Mouse (Mus musculus) heart, postnatal 14 days (tissue): ENCODE measurements around the gene Gm3233. TPM values are rescaled to one million over a fixed set of nuclear protein-coding genes. Genes with fewer than 3 reads are reported as not detected.
"Not testable (repeated sequence)": the region's sequence is repeated elsewhere in the genome, so short reads cannot be mapped to it uniquely, and the experiment has no call there.

Experiments used
- DNase-seq, 2 experiments: peaks; one replicate each; pipeline ENCODE4 v3.0.0; 2021 to 2022
- intact Hi-C: fragments of 180-260 bp; cut with DNase I; formaldehyde crosslinking; loops from one replicate; pipeline ENCODE4 v1.15.1; 2025
- total RNA-seq, 2 experiments: library from RNA; stranded (reverse); gene quantifications; 2 replicates each; pipeline ENCODE4 v1.2.3; 2021

Gene Gm3233
- total RNA-seq, 2 experiments from 2014 or later = not detected

DNA sequence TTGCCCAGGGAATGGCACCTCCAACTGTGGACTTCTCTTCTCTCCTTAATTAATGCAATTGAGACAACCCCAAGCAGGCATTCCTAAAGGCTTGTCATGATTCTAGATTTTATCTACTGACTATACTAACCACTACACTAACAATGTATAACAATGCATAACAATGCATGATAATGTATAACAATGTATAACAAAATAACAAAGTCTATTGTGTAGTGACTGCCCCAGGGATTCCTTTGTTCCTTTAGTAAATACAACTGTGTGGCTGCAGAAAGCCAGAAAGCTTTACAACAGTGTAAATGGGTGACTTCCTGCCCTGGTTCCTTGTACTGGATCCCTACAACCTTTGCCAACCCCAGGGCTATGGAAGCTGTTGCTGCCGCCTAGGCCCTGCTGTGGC is 23.6 kb downstream of the Gm3233 start:
- intact Hi-C loops = no loop called here
- DNase-seq = no peak

- DNase-seq = peak in 1 of 2 experiments; percentile 10
Measured at GRCm38 (mm10) chr10:77729241-77729640, 30.2 kb downstream of the Gm3233 start.

DNA sequence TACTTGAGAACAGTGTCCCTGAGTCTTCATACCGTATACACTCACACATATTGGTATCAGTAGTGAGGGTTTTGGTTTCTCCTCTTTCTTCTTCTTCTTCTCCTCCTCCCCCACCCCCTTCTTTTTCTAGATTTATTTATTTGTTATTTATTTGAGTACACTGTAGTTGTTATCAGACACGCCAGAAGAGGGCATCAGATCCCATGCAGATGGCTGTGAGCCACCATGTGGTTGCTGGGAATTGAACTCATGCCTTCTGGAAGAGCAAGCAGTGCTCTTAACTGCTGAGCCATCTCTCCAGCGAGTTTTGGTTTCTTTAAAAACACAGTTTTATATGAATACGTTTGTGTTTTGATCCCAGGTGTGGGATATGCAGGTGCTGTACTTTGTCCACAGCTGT is 31.2 kb downstream of the Gm3233 start:
- DNase-seq = no peak
- intact Hi-C loops = loop anchor here (5.0 kb wide), 2 partner anchors 96 to 154 kb away; no protein-coding TSS in a partner anchor

More at GRCm38 (mm10) chr10:77729241-77729640, 30.2 kb downstream of the Gm3233 start:
- intact Hi-C loops = loop anchor here (5.0 kb wide), 2 partner anchors 97 to 153 kb away; no protein-coding TSS in a partner anchor

DNA sequence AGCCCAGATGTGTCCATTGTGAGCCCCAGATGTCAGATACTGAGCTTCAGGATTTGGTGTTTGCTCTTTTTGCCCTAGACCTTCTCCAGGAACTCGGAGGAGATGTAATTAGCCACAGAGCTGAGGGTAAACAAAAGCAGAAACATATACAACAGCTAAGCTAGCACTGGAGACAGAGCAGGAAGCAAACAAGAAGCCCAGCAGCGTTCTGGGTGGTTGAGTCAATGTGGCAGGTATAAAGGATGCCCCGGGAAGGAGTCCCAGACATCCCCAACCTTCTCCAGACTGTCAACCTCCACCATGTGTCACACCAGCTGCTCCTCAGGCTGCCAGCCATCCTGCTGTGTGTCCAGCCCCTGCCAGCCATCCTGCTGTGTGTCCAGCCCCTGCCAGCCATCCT is 33.3 kb downstream of the Gm3233 start, which contains the start of gene Gm10100:
TSS of gene Gm10100 (plus strand) at position 301 of the 400 bp plus-strand sequence.
- no peak for DNase-seq
- intact Hi-C loops = loop anchor here (5.0 kb wide), 2 partner anchors 94 to 156 kb away; no protein-coding TSS in a partner anchor

DNA sequence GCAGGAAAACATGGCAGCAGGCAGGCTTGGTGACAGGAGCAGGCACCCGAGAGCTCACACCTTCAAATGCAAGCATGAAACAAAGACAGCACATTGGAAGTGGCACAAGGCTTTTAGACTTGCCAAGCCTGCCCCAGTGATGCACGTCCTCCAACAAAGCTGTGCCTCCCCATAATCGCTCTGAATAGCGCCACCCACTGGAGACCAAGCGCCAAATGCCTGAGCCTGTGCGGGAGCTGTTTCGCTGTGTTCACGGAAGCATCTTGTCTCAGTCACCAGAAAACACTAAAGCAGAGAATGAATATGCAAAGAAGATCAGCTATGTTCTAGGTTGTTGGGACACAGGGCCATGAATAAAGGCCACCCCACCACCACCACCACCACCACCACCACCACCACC is 34.6 kb downstream of the Gm3233 start:
- no peak for DNase-seq
- intact Hi-C loops = loop anchor here (5.0 kb wide), 2 partner anchors 93 to 157 kb away; no protein-coding TSS in a partner anchor

- DNase-seq, intact Hi-C loops: not testable (repeated sequence)
Measured at GRCm38 (mm10) chr10:77720299-77720698, 39.2 kb downstream of the Gm3233 start, which contains the start of gene Krtap12-1. TSS of gene Krtap12-1 (plus strand) at chr10:77720599.

- intact Hi-C loops = no loop called here
- DNase-seq = no peak
Measured at GRCm38 (mm10) chr10:77715507-77715906, 44.0 kb downstream of the Gm3233 start, which contains the start of gene Gm10142. TSS of gene Gm10142 (plus strand) at chr10:77715807.

DNA sequence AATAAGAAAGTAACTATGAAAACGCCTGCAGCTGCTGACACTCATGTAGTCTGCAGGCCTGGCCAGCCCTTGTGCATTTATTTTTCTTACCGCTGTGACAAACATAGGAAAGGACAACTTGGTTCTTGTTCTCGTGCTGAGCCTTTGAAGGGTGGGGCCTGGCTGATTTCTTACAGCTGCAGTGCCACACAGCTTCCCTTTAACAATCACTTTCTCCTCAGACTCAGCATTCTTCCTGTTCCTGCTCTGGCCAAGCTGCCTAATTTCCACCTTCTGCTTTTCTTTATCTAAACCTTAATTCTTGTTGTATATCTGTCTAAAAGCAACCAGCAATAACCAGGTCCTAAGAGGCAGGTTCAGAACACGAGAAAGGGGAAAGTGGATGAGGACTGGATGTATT is 45.7 kb downstream of the Gm3233 start:
- intact Hi-C loops = no loop called here
- no peak for DNase-seq

- DNase-seq = not testable (repeated sequence)
Measured at GRCm38 (mm10) chr10:77711157-77711556, 48.3 kb downstream of the Gm3233 start, which contains the start of gene Gm10024. TSS of gene Gm10024 (plus strand) at chr10:77711457.

GRCm38 (mm10) chr10:77709831-77710230 is 49.7 kb downstream of the Gm3233 start:
- intact Hi-C loops = loop anchor here (10.0 kb wide), 1 partner anchor 165 kb away; no protein-coding TSS in a partner anchor
- no peak for DNase-seq

More at GRCm38 (mm10) chr10:77711157-77711556, 48.3 kb downstream of the Gm3233 start, which contains the start of gene Gm10024:
- intact Hi-C loops = not testable (repeated sequence)

Other genes with a start within 250 kb of the Gm3233 start
- gene Fam207a, start 243.9 kb downstream of the Gm3233 start, total RNA-seq = 1 to 10 TPM; 9.6 TPM
- 1 to 10 TPM; 5.4 to 9.0 TPM for gene Itgb2, start 229.4 kb downstream of the Gm3233 start, total RNA-seq
- gene Pttg1ip, start 178.0 kb downstream of the Gm3233 start, total RNA-seq = 100 to 1,000 TPM; 128 to 132 TPM
- 10 to 100 TPM; 53.7 to 61.6 TPM for gene Sumo3, start 153.6 kb downstream of the Gm3233 start, total RNA-seq
- 10 to 100 TPM in 1 of 2 experiments, 1 to 10 TPM in 1; 7.6 to 12.7 TPM for gene Gm49325, start 153.5 kb downstream of the Gm3233 start, total RNA-seq
- 10 to 100 TPM; 59.2 to 60.6 TPM for gene Ube2g2, start 137.4 kb downstream of the Gm3233 start, total RNA-seq
- under 1 TPM in 1 of 2 experiments, not detected in 1; 0.17 TPM for gene Tspear, start 73.1 kb downstream of the Gm3233 start, total RNA-seq
- gene Gm19402, start 68.9 kb downstream of the Gm3233 start, total RNA-seq = not detected
- gene Gm9508, start 62.4 kb downstream of the Gm3233 start, total RNA-seq = not detected
- not detected for gene Gm10272, start 53.1 kb downstream of the Gm3233 start, total RNA-seq
- not detected for gene Gm10024, start 48.2 kb downstream of the Gm3233 start, total RNA-seq
- not detected for gene Gm10142, start 43.9 kb downstream of the Gm3233 start, total RNA-seq
- not detected for gene Krtap12-1, start 39.1 kb downstream of the Gm3233 start, total RNA-seq
- gene Gm10100, start 33.2 kb downstream of the Gm3233 start, total RNA-seq = not detected
- gene Gm18596, start 17.0 kb downstream of the Gm3233 start, total RNA-seq = not detected
- gene Gm9736, start 8.3 kb downstream of the Gm3233 start, total RNA-seq = not detected
- not detected for gene Gm3238, start 11.6 kb upstream of the Gm3233 start, total RNA-seq
- not detected for gene Gm7138, start 17.3 kb upstream of the Gm3233 start, total RNA-seq
- not detected for gene Gm3250, start 22.9 kb upstream of the Gm3233 start, total RNA-seq
- not detected for gene Gm7137, start 28.5 kb upstream of the Gm3233 start, total RNA-seq
- not detected for gene Gm9639, start 35.4 kb upstream of the Gm3233 start, total RNA-seq
- gene Gm19668, start 39.5 kb upstream of the Gm3233 start, total RNA-seq = not detected
- not detected for gene Gm9507, start 52.2 kb upstream of the Gm3233 start, total RNA-seq
- not detected for gene Gm2696, start 55.0 kb upstream of the Gm3233 start, total RNA-seq
- gene Krtap10-4, start 67.4 kb upstream of the Gm3233 start, total RNA-seq = not detected
- not detected for gene Krtap10-10, start 76.3 kb upstream of the Gm3233 start, total RNA-seq
- gene Gm36176, start 87.1 kb upstream of the Gm3233 start, total RNA-seq = not detected
- gene Gm10318, start 93.2 kb upstream of the Gm3233 start, total RNA-seq = not detected
- not detected for gene Gm3285, start 102.3 kb upstream of the Gm3233 start, total RNA-seq
- under 1 TPM; 0.72 to 0.78 TPM for gene Lrrc3, start 142.9 kb upstream of the Gm3233 start, total RNA-seq
- 1 to 10 TPM in 1 of 2 experiments, under 1 TPM in 1; 0.34 to 1.5 TPM for gene Trpm2, start 210.9 kb upstream of the Gm3233 start, total RNA-seq
- gene 1810043G02Rik, start 218.8 kb upstream of the Gm3233 start, total RNA-seq = 10 to 100 TPM in 1 of 2 experiments, 1 to 10 TPM in 1; 8.1 to 10.2 TPM